Mouse (Mus musculus): ENCODE data around the gene Tspan5.

DNA sequence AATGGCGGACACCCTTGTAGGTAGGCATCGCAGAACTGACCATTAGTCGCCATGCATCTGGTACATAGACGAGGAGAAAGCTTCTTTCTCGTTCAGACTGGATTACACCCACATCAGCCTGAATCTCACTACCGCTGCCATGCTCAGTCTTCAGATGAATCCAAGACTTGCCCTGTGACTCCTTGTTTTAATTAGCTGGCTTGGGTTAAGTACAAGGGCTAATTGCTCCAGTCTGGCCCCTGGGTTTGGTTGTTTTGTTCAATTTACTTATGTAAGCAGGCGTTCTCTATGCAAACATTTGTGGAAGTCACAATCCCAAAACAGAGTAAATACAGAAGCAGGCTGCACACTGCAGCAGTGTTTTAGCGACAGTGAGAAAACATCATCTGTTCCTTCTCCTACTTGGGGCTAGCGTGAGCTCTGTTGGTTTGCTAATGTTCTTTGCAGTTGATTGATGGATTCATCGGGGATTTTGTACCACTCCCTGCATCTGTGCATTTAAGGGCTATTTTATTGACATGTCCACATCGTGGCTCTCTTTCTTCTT, 107.8 kb downstream of the Tspan5 start:
- TF ChIP-seq POLR2A (IDR thresholded peaks at IDR 0.05; ENCODE audit: extremely low read depth, insufficient read depth, low read length) (no peak), CTCF (IDR thresholded peaks at IDR 0.05; ENCODE audit: extremely low read depth, insufficient read depth, low read length) (no peak)

All from cortical plate, adult 2 months (tissue).